Mouse (Mus musculus) brain, embryonic 18.5 days (tissue): ENCODE measurements around the gene Gypa.

Experiments
- DNase-seq: peaks from one replicate; pipeline ENCODE4 v3.0.0-alpha.2; 2012; ENCODE audit warnings: low read depth, low spot score

The Gypa gene

GRCm38 (mm10) chr8:80541836-80542235 lies 48.3 kb downstream of the Gypa start:
- DNase-seq, result no peak

- DNase-seq, result no peak
Measured at GRCm38 (mm10) chr8:80550436-80550835, 56.9 kb downstream of the Gypa start.

DNA sequence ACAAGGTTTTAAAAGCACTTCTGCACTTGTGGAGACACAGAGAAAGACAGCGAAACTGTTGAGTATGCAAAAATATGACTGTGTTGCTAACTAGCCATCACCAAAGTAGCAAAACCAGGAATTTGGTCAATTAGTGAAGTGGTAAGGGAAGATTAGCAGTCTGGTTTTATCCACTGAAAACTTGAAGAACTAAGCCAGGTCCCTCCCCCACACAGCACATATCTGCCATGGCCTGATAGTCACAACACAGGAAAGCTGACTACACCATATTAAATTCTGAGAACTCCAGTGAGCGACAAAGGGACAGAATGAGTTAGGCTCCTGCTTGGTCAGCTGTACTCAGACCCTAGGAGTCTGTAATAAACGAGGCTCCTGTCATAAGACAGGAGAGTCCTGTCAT lies 57.7 kb downstream of the Gypa start:
- no peak for DNase-seq

GRCm38 (mm10) chr8:80554991-80555390 lies 61.4 kb downstream of the Gypa start:
- no peak for DNase-seq
